Mouse (Mus musculus) spleen, postnatal 14 days (tissue): ENCODE results near the gene Swt1.
A peak's percentile ranks its signal among the peaks of the same experiment; 100 is the strongest.
"Not testable (repeated sequence)": the region's sequence is repeated elsewhere in the genome, so short reads cannot be mapped to it uniquely, and the experiment has no call there.

Experiments used
- DNase-seq, 2 experiments: peaks; one replicate each; pipeline ENCODE4 v3.0.0; 2021 to 2022; ENCODE audit warnings: low spot score in 2 of 2

Swt1 gene

GRCm38 (mm10) chr1:151428263-151429221 lies at the start of gene Swt1, which contains the start of gene Trmt1l:
Swt1 (minus strand) TSS chr1:151428455.
Trmt1l (plus strand) TSS chr1:151428542.
- peak; percentile 85 to 89 for DNase-seq

DNA sequence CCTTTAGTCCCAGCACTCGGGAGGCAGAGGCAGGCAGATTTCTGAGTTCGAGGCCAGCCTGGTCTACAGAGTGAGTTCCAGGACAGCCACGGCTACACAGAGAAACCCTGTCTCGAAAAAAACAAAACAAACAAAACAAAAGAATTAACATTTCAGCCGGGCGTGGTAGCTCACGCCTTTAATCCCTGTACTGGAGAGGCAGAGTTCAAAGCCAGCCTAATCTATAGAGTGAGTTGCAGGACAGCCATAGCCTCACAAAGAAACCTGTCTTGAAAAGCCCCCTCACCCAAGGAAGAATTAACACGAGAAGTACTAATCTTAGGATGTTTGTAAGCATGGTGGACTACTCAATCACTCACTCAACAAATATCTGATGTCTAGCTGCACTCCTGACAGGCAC lies 44.1 kb upstream of the Swt1 start:
- DNase-seq, result not testable (repeated sequence)

GRCm38 (mm10) chr1:151471429-151471828 lies 43.2 kb upstream of the Swt1 start:
- DNase-seq, result no peak

DNA sequence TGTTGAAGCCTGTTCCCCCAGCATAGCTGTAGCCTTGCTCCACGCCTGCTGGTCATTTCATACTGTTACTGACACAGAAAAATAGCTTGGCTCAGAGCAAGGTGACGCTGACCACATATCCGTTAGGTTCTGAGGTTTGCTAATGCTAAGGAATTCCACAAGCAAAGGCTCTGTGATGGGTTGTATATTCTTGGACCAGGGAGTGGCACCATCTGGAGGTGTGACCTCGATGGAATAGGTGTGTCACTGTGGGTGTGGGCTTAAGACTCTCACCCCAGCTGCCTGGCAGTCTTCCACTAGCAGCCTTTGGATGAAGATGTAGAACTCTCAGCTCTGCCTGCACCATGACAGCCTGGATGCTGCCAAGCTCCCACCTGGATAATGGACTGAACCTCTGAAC lies 38.3 kb upstream of the Swt1 start:
- DNase-seq, result no peak

DNA sequence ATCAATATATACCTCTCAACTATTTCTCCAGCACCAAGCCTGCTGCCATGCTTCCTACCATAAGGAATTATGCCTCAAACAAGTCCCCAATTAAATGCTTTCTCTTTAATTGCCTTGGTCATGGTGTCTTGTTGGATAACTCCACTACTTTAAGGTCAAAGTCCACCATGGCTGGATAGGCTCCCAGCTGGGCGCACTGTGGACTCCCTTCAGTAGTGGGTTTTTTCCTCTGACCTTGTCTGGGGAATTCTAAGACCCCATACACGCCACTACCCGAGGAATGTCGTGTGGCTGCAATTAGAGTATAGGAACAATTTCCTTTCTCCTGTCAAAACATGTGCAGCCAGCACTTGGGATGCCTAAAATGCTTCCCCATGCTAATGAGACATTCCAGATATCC lies 36.7 kb upstream of the Swt1 start:
- no peak for DNase-seq

- DNase-seq, result no peak
These were observed 33.0 kb upstream of the Swt1 start for GRCm38 (mm10) chr1:151461265-151461664.

GRCm38 (mm10) chr1:151457087-151457486 lies 28.8 kb upstream of the Swt1 start:
- no peak for DNase-seq

GRCm38 (mm10) chr1:151451946-151452345 lies 23.7 kb upstream of the Swt1 start:
- no peak for DNase-seq

DNA sequence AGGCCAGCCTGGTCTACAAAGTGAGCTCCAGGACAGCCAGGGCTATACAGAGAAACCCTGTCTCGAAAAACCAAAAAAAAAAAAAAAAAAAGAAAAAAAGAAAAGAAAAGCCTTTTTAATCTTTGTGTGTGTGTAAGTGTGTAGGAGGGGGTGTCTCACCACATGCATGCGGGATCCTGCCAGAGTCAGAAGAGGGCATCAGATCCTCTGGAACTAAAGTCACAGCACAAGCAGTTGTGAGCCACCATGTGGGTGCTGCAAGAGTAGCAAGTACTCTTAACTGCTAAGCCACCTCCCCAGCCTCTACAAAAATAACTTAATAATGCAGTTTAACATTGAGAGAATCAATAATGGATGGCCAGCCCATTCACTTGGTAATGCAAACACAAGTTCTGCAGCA lies 22.6 kb upstream of the Swt1 start:
- DNase-seq, result no peak

GRCm38 (mm10) chr1:151449866-151450265 lies 21.6 kb upstream of the Swt1 start:
- no peak for DNase-seq

- DNase-seq, result no peak
These were observed 7.2 kb upstream of the Swt1 start for GRCm38 (mm10) chr1:151435431-151435830.

DNA sequence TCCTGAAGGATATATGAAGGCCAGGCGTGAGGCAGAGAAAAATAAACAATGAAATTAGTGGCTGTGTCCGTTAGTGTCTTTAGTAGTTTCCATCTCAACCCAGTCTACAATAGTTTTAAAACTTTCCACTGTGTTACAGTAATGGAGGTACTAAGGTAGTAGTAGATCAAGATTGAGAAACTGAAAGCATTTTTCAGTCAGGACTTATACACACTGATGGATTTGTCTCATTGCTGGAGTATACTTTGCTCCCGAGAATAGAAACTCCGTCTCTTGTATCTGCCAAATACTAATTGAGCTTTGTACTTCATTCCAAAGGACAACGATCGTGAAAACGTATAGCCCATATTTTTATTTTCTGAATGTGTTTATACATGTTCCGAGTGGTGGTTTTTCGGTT lies 1.1 kb upstream of the Swt1 start:
- no peak for DNase-seq

GRCm38 (mm10) chr1:151427888-151428262 lies 380 bp downstream of the Swt1 start:
- no peak for DNase-seq

GRCm38 (mm10) chr1:151426947-151427600 lies 1.2 kb downstream of the Swt1 start:
- no peak for DNase-seq

GRCm38 (mm10) chr1:151422178-151422577 lies 6.1 kb downstream of the Swt1 start:
- DNase-seq, result no peak

DNA sequence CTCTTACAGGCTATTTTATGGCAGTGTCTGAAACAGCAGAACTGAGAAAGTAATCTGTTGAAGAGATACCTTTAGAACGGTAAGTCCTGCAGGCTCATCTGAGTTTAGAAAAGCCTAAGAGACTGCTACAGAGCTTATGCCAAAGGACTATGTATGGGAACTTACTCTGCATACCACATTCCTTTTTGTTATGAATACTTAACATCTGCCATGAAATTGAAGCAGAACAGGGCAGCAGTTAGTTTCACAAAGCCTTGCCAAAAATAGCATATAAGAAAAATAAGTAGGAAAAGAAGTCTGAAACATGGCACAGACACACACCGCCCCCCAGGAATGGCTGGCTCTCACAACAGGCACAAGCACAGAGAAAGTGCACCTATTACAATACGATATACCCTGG lies 18.4 kb downstream of the Swt1 start:
- no peak for DNase-seq

DNA sequence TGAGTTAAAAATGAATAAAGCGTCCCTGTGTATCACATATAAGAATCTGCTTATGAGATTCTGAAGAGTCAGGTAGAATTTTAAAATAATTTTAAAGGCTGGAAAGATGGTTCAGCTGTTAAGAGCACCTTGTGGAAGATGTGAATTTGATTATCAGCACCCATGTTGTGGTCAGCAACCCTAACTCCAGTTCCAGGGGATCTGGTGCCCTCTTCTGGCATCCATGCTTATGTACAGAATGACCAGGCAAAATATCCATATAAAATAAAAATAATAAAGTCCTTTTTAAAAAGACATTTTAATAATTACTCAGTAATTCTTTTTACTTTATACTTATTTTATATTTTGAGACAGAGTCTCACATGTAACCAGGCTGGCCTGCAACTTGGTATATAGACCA lies 38.2 kb downstream of the Swt1 start:
- no peak for DNase-seq

- DNase-seq, result no peak
These were observed 50.9 kb downstream of the Swt1 start for GRCm38 (mm10) chr1:151377353-151377752.

DNA sequence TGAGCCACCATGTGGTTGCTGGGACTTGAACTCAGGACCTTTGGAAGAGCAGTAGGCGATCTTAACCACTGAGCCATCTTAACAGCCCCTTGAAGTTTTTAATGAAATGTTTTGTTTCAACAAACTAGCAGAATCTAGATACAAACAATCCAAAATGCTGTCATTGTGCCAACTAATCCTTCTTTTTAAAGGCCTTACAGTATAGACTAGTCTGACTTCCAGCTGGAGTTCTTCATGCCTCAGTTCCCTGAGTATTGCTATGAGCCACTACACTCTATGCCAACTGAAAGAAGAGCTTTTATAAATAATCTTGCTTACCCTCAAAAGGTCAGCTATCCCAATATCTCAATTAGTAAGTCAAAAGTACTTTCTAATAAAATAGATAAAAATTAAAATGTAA lies 55.4 kb downstream of the Swt1 start:
- no peak for DNase-seq

GRCm38 (mm10) chr1:151371543-151371942 lies 56.7 kb downstream of the Swt1 start:
- no peak for DNase-seq

DNA sequence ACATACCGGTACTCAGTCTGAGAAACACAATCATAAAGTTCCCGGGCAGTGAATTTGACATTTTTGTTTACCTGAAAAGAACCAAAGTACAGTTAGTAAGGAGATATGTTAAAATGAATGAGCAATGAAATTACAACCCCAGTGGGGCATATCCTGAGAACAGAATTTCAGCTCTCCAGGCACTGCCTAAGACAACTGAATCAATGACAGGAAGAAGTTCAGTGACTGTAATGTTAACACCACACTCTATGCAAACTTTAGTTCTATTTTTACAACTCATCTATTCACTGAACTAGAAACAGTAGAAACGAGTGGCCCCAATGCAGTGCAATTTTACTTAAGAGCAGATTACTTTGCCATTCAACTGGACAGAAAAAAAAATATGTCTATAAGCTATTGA lies 57.7 kb downstream of the Swt1 start:
- DNase-seq, result no peak

- DNase-seq, result no peak
These were observed 59.8 kb downstream of the Swt1 start for GRCm38 (mm10) chr1:151368444-151368843.

DNA sequence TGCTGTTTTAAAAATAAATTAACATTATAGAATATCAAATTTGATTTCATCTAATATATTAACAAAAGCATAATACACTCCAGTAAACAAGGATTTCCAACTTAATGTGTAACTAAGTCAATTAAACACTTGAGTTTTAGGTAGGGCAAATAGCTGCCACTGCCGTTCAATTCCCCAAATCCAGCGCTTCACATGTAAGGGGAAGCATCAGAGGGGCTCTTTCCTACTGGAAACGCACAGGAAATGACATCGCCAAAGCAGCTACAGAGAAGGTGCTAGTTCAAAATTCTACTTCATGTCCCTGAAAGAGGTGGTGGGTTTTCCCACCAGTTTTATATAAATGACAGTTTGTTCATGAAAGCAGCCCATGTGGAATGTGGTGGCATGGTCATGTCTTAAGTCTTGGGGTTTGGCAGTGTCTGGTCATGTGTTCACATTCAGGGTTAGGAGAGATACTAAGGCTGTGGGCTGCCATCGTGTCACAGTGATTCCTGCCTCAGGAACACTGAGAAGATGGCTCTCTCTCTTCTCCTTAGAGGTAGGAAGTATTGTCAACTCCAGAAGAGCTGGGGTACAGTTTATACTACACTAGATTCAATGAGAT lies 60.4 kb downstream of the Swt1 start:
- no peak for DNase-seq
